Mouse (Mus musculus): ENCODE data around the gene Armc9.

DNA sequence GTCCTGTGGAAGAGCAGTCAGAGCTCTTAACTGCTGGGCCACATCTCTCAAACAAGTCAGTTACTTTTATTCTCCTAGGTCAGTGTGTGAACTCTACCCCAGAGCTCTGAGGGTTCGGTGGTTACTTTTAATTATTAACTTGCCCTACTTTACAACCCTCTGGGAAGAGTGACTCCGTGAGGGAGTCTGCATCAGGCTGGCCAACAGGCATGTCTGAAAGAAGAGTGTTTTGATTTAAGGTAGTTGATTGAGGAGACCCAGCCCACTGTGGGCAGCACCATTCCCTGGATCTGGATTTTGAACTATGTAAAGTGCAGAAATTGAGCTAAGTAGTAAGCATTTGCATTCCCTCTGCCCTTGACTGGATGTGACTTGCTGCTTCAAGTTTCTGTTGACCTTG lies 21.5 kb downstream of the Armc9 start:
- TF ChIP-seq CTCF (IDR thresholded peaks at IDR 0.05; ENCODE audit: control insufficient read depth, insufficient read depth, low read length) (no peak), POLR2A (IDR thresholded peaks at IDR 0.05; ENCODE audit: borderline replicate concordance, control insufficient read depth, low read depth, low read length) (no peak)
